Mouse (Mus musculus) hindbrain, embryonic 11.5 days (tissue): ENCODE measurements around the gene Nadk2. TPM values are rescaled to one million over a fixed set of nuclear protein-coding genes. Genes with fewer than 3 reads are reported as not detected.
A peak's percentile ranks its signal among the peaks of the same experiment; 100 is the strongest.

Source experiments
- ATAC-seq: fragments of 200-750 bp; cut with Nextera tagmentation; 2 replicates; pipeline ENCODE4 v1.8.0; 2017; ENCODE audit warnings: mild to moderate bottlenecking, moderate TSS enrichment, moderate library complexity; ENCODE audit not compliant: low FRiP score
- DNase-seq: peaks from one replicate; pipeline ENCODE4 v3.0.0-alpha.2; 2015; ENCODE audit warnings: low spot score
- H3K27ac ChIP-seq: fragments of 300-500 bp; sonication (generic); 2 replicates; pipeline ENCODE4 v1.5.1; 2014; ENCODE audit warnings: mild to moderate bottlenecking, low read depth, low read length
- H3K27me3 ChIP-seq: fragments of 300-500 bp; sonication (generic); 2 replicates; pipeline ENCODE4 v1.6.1; 2014; ENCODE audit warnings: mild to moderate bottlenecking, low read length, moderate library complexity, mixed read lengths; ENCODE audit not compliant: control insufficient read depth, insufficient read depth
- H3K36me3 ChIP-seq: fragments of 300-500 bp; sonication (generic); 2 replicates; pipeline ENCODE4 v1.6.1; 2014; ENCODE audit warnings: mild to moderate bottlenecking, low read length, moderate library complexity, mixed read lengths; ENCODE audit not compliant: control insufficient read depth, insufficient read depth
- H3K4me1 ChIP-seq: fragments of 300-500 bp; sonication (generic); replicated peaks from 2 replicates; pipeline ENCODE4 v1.6.1; 2014; ENCODE audit warnings: low read length, mixed read lengths; ENCODE audit not compliant: control insufficient read depth, insufficient read depth
- H3K4me2 ChIP-seq: fragments of 300-500 bp; sonication (generic); replicated peaks from 2 replicates; pipeline ENCODE4 v1.6.1; 2014; ENCODE audit warnings: mild to moderate bottlenecking, low read depth, low read length
- H3K4me3 ChIP-seq: fragments of 300-500 bp; sonication (generic); 2 replicates; pipeline ENCODE4 v1.5.1; 2014; ENCODE audit warnings: low read depth, low read length
- H3K9ac ChIP-seq: fragments of 300-500 bp; sonication (generic); 2 replicates; pipeline ENCODE4 v1.6.1; 2014; ENCODE audit warnings: low read depth, low read length
- H3K9me3 ChIP-seq: fragments of 300-500 bp; sonication (generic); 2 replicates; pipeline ENCODE4 v1.6.1; 2016; ENCODE audit warnings: low read length; ENCODE audit not compliant: control insufficient read depth
- WGBS: fragments of 180-500 bp; shearing (Covaris S2); extraction: QIAGEN DNeasy Blood & Tissue Kit; methylation state at CpG from one replicate; pipeline ENCODE4 v1.1.7; 2014; 5-methylcytosine and 5-hydroxymethylcytosine counted together
- polyA plus RNA-seq: library from polyadenylated mRNA; unstranded; fragments of >200 nt; fragmentation: Nextera tagmentation; extraction: Ambion mirVana; gene quantifications from 2 replicates; pipeline ENCODE4 v1.2.1, GENCODE M21; 2014

Nadk2 gene
- 32.9 and 38.0 TPM in 2 replicates for polyA plus RNA-seq

GRCm38 (mm10) chr15:9070912-9071555, at the start of gene Nadk2:
Gene Nadk2, plus strand, starts transcription at chr15:9071260.
- DNase-seq, result peak; percentile 97

DNA sequence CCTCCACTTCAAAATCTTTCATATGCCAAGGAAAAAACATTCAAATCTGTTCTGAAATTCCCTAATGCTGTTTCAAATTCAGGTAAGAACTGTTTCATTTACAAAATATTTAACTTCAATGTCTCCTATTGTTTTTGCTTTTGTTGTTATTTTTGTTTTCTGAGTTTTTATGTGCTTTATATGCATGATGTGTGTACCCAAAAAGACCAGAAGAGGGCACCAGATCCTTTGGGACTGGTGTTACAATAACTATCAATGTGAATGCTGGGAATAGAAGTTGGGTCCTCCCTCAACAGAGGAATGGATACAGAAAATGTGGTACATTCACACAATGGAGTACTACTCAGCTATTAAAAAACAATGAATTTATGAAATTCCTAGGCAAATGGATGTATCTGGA, 15.4 kb upstream of the Nadk2 start:
- Histone ChIP-seq H3K9ac (no peak overlapping the region), H3K4me1 (no peaks in the 10 kb centered on the region), H3K27me3 (no peaks in the 10 kb centered on the region), H3K36me3 (no peaks in the 10 kb centered on the region), H3K27ac (no peak overlapping the region), H3K9me3 (no peaks in the 10 kb centered on the region), H3K4me3 (no peak overlapping the region), H3K4me2 (no peak overlapping the region)
- ATAC-seq, result no peak
- DNase-seq, result no peak

More at GRCm38 (mm10) chr15:9070912-9071555, at the start of gene Nadk2:
- Histone ChIP-seq H3K4me1 (peaks cover 2% of the 10 kb centered on the region), H3K27ac (peak within 1 kb of the TSS; percentile 81), H3K4me3 (peak within 1 kb of the TSS; percentile 89), H3K27me3 (no peaks in the 10 kb centered on the region), H3K36me3 (no peaks in the 10 kb centered on the region), H3K9ac (peak within 1 kb of the TSS; percentile 93), H3K4me2 (peak within 1 kb of the TSS; percentile 65), H3K9me3 (no peaks in the 10 kb centered on the region)
- WGBS, result under 1% methylated on average over 36 of the region's 54 CpGs
- ATAC-seq, result peak; percentile 99

GRCm38 (mm10) chr15:9059856-9060255, 11.2 kb upstream of the Nadk2 start:
- Histone ChIP-seq H3K4me1 (no peaks in the 10 kb centered on the region), H3K27ac (no peak overlapping the region), H3K27me3 (no peaks in the 10 kb centered on the region), H3K36me3 (no peaks in the 10 kb centered on the region), H3K4me3 (no peak overlapping the region), H3K9me3 (no peaks in the 10 kb centered on the region), H3K9ac (no peak overlapping the region), H3K4me2 (no peak overlapping the region)
- ATAC-seq (no peak), DNase-seq (no peak)
- 83% methylated on average over 2 of the region's 2 CpGs for WGBS

GRCm38 (mm10) chr15:9061150-9061882, 9.7 kb upstream of the Nadk2 start:
- Histone ChIP-seq H3K4me2 (no peak overlapping the region), H3K27ac (no peak overlapping the region), H3K9me3 (no peaks in the 10 kb centered on the region), H3K9ac (no peak overlapping the region), H3K4me3 (no peak overlapping the region), H3K27me3 (no peaks in the 10 kb centered on the region), H3K36me3 (no peaks in the 10 kb centered on the region), H3K4me1 (no peaks in the 10 kb centered on the region)
- ATAC-seq (peak; percentile 78), DNase-seq (peak; percentile 48)
- WGBS, result 45% methylated on average over 7 of the region's 7 CpGs

- WGBS, result 89% methylated on average over 4 of the region's 4 CpGs
- no peak overlapping the region for H3K4me3 ChIP-seq
Measured at GRCm38 (mm10) chr15:9068881-9069280, 2.2 kb upstream of the Nadk2 start.

GRCm38 (mm10) chr15:9070353-9070752, 707 bp upstream of the Nadk2 start:
- Histone ChIP-seq H3K4me2 (peak overlapping the region; percentile 65), H3K36me3 (no peaks in the 10 kb centered on the region), H3K9me3 (no peaks in the 10 kb centered on the region), H3K4me3 (peak overlapping the region; percentile 89), H3K4me1 (peaks cover 2% of the 10 kb centered on the region; the same call in 1 of the 2 replicates), H3K9ac (peak overlapping the region; percentile 53), H3K27me3 (no peaks in the 10 kb centered on the region), H3K27ac (peak overlapping the region; percentile 12; the same call in 1 of the 2 replicates)
- DNase-seq, result no peak
- WGBS, result 0% methylated on average over 3 of the region's 3 CpGs
- ATAC-seq, result peak; percentile 29

More at GRCm38 (mm10) chr15:9068881-9069280, 2.2 kb upstream of the Nadk2 start:
- no peaks in the 10 kb centered on the region for H3K9me3 ChIP-seq
- H3K27ac ChIP-seq, result no peak overlapping the region
- ATAC-seq (no peak), DNase-seq (no peak)
- H3K27me3 ChIP-seq, result no peaks in the 10 kb centered on the region
- no peaks in the 10 kb centered on the region for H3K4me1 ChIP-seq
- H3K36me3 ChIP-seq, result no peaks in the 10 kb centered on the region
- H3K4me2 ChIP-seq, result no peak overlapping the region
- no peak overlapping the region for H3K9ac ChIP-seq

DNA sequence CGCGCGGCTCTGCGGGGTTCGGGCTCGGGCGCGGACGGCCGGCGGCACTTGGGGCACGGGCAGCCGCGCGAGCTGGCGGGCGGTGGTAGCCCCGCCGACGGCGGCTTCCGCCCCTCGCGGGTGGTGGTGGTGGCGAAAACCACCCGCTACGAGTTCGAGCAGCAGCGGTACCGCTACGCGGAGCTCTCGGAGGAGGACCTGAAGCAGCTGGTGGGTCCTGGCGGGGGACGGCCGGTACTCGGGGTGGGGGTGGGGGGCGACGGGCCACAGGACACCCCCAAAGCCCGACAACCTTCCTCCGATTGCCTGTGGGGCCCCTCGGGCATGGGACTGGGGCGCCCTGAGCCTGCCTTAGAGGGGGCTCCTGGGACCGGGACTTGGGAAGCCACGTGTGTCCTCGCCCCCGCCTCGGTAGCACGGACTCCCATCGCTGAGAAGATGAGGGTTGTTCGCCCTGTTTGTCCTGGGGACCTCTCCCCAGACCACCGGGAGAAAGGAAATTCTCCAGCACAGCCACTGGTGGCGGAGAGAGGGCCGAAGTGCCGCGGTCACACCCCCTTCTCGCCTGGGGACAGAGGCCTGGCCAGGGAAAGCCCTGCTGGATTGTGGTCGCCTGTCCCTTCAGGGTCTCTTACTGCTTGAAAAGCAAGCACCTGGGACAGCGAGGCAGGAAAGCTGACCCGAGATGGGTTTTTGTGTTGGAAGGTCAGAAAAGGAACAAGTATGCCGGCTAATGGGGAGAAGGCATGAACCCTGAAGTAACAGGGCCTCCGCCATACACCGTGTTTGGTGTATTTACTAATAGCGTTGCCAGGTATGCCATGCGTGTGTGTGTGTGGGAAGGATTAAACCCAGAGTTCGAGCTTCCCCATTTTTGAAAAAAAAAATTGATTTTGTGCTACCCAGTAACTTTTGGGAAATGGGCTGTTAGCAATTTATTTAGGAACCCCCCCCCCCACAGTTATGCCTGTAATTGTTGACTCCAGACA, 790 bp downstream of the Nadk2 start:
- Histone ChIP-seq H3K9me3 (no peaks in the 10 kb centered on the region), H3K4me2 (peak overlapping the region; percentile 65), H3K9ac (peak overlapping the region; percentile 93), H3K36me3 (no peaks in the 10 kb centered on the region), H3K27me3 (no peaks in the 10 kb centered on the region), H3K4me1 (peaks cover 2% of the 10 kb centered on the region), H3K4me3 (peak overlapping the region; percentile 89), H3K27ac (peak overlapping the region; percentile 81)
- DNase-seq (peak; percentile 73), ATAC-seq (peak; percentile 47)
- WGBS, result 1% methylated on average over 46 of the region's 66 CpGs

GRCm38 (mm10) chr15:9072630-9073029, 1.6 kb downstream of the Nadk2 start:
- DNase-seq (no peak), ATAC-seq (no peak)
- Histone ChIP-seq H3K4me3 (peak overlapping the region; percentile 89), H3K27me3 (no peaks in the 10 kb centered on the region), H3K4me2 (peak overlapping the region; percentile 65), H3K9ac (no peak overlapping the region), H3K36me3 (no peaks in the 10 kb centered on the region), H3K9me3 (no peaks in the 10 kb centered on the region), H3K4me1 (peaks cover 2% of the 10 kb centered on the region), H3K27ac (no peak overlapping the region)
- WGBS, result 37% methylated on average over 5 of the region's 5 CpGs
